Mouse (Mus musculus) midbrain, embryonic 10.5 days (tissue): ENCODE data around the gene Pid1. TPM values are rescaled to one million over a fixed set of nuclear protein-coding genes. Genes with fewer than 3 reads are reported as not detected.
"Not testable (repeated sequence)": the region's sequence is repeated elsewhere in the genome, so short reads cannot be mapped to it uniquely, and the experiment has no call there.

Source experiments
- DNase-seq: peaks from one replicate; pipeline ENCODE4 v3.0.0-alpha.2; 2017; ENCODE audit warnings: low spot score
- H3K27ac ChIP-seq: fragments of 300-500 bp; sonication (generic); replicated peaks from 2 replicates; pipeline ENCODE4 v1.5.1; 2016; ENCODE audit warnings: mild to moderate bottlenecking
- H3K27me3 ChIP-seq: fragments of 300-500 bp; sonication (generic); 2 replicates; pipeline ENCODE4 v1.6.1; 2016; ENCODE audit warnings: low read depth, mild to moderate bottlenecking; ENCODE audit not compliant: poor library complexity, severe bottlenecking
- H3K36me3 ChIP-seq: fragments of 300-500 bp; sonication (generic); 2 replicates; pipeline ENCODE4 v1.6.1; 2016; ENCODE audit warnings: mild to moderate bottlenecking, moderate library complexity
- H3K4me1 ChIP-seq: fragments of 300-500 bp; sonication (generic); 2 replicates; pipeline ENCODE4 v1.6.1; 2016
- H3K4me3 ChIP-seq: fragments of 300-500 bp; sonication (generic); 2 replicates; pipeline ENCODE4 v1.5.1; 2016; ENCODE audit warnings: mild to moderate bottlenecking, moderate library complexity
- H3K9me3 ChIP-seq: fragments of 300-500 bp; sonication (generic); replicated peaks from 2 replicates; pipeline ENCODE4 v1.6.1; 2016; ENCODE audit warnings: mild to moderate bottlenecking
- WGBS: fragments of 180-500 bp; shearing (Covaris S2); methylation state at CpG from one replicate; pipeline ENCODE4 v1.1.7; 2016; 5-methylcytosine and 5-hydroxymethylcytosine counted together
- polyA plus RNA-seq: library from polyadenylated mRNA; unstranded; fragments of >200 nt; fragmentation: Nextera tagmentation; extraction: Ambion mirVana; gene quantifications from 2 replicates; pipeline ENCODE4 v1.2.1, GENCODE M21; 2016

The Pid1 gene
- polyA plus RNA-seq, 1 experiment from 2014 or later, result 9.6 TPM

DNA sequence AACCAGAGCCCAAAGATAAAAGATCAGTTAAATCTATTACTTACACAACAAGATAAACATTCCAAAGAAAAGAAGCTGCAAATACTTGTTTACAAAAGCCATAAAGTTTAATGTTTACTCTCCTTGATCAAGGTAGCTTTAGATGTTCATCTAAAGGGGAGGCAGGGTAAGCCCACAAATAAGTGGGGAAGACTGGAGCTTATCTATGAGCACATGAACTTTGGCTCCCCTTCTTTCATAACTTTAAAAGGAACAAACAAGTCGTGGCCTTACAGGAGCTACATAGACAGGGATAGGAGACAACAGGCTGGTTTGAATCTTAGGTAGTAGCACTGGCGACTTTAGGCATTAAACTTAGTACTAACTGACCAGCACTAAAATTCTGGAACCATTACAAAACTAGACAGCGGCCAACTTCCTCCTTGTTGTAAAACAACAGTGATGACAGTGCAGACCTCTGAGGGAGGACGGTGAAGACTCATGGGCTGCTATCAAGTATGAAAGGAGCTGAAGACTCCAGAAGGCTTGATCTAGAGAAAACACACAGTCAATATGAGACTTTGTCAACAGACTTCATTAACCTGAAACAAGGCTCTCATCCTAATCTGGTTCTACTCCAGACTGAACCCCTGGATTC is 122.7 kb downstream of the Pid1 start:
- no peak overlapping the region for H3K27ac ChIP-seq
- H3K36me3 ChIP-seq, result no peaks in the 10 kb centered on the region
- no peaks in the 10 kb centered on the region for H3K4me1 ChIP-seq
- WGBS, result 87% methylated on average over 4 of the region's 4 CpGs
- no peaks in the 10 kb centered on the region for H3K9me3 ChIP-seq
- no peak for DNase-seq
- no peaks in the 10 kb centered on the region for H3K27me3 ChIP-seq
- no peak overlapping the region for H3K4me3 ChIP-seq

DNA sequence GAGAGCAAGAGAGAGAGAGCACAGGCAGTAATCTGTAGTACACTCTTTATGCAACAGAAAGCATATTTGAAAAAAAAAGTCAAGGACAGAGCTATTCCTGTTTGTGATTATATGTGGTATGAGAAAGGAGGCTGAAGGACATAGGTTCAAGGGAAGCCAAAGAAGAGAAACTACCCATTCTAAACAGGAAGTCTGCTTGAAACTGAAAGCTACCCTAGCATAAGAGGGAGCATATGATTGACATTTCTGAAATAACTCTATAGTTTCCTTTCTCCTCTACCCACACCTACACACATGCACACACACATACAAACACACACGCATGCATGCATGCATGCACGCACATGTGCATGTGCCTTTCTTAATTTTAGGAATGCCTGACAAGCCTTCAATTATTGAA is 123.8 kb downstream of the Pid1 start:
- no peaks in the 10 kb centered on the region for H3K9me3 ChIP-seq
- H3K27me3 ChIP-seq, result no peaks in the 10 kb centered on the region
- 99% methylated on average over 2 of the region's 2 CpGs for WGBS
- H3K27ac ChIP-seq, result no peak overlapping the region
- DNase-seq, result no peak
- no peaks in the 10 kb centered on the region for H3K4me1 ChIP-seq
- no peaks in the 10 kb centered on the region for H3K36me3 ChIP-seq
- H3K4me3 ChIP-seq, result no peak overlapping the region

DNA sequence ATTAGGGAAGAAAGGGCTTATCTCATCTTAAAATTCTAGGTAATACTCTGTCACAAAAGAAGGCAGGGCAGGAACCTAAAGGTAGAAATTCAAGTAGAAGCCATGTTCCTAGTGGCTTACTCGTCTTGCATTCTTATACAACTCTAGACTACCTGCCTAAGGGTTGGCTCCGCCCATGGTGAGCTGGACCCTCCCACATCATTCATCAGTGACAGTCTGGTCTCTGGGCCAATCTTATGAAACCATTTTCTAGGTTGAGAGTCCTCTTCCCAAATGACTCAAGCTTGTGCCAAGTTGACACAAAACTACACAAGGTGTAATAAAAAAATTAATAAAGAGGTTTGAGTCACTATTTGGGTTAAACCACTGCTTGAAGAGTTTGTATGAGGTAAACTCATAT is 133.5 kb downstream of the Pid1 start:
- Histone ChIP-seq H3K9me3 (no peaks in the 10 kb centered on the region), H3K27me3 (no peaks in the 10 kb centered on the region), H3K36me3 (no peaks in the 10 kb centered on the region), H3K4me3 (no peak overlapping the region), H3K4me1 (no peaks in the 10 kb centered on the region), H3K27ac (no peak overlapping the region)
- no peak for DNase-seq
- 85% methylated on average over 2 of the region's 2 CpGs for WGBS

DNA sequence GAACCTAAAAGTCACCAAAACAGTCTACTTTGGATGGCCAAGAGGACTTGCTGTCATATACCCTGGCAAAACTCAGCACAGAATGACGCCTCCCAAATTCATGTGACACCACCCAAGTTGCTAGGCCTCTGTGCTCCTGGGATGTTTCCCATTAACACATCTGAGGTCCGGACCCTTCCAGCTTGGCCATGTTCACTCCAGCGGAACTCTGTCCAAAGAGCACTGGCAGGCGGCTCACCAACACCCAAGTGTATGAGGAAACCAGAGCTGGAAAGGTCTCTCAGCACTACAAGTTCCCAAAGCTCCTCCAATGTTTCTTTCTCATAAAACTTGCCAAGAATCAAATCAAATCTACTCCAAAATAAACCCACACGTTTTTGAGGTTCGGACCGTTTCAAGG is 138.4 kb downstream of the Pid1 start:
- WGBS, result 91% methylated on average over 7 of the region's 7 CpGs
- Histone ChIP-seq H3K9me3 (no peaks in the 10 kb centered on the region), H3K4me1 (no peaks in the 10 kb centered on the region), H3K4me3 (no peak overlapping the region), H3K27ac (no peak overlapping the region), H3K27me3 (no peaks in the 10 kb centered on the region), H3K36me3 (no peaks in the 10 kb centered on the region)
- no peak for DNase-seq

DNA sequence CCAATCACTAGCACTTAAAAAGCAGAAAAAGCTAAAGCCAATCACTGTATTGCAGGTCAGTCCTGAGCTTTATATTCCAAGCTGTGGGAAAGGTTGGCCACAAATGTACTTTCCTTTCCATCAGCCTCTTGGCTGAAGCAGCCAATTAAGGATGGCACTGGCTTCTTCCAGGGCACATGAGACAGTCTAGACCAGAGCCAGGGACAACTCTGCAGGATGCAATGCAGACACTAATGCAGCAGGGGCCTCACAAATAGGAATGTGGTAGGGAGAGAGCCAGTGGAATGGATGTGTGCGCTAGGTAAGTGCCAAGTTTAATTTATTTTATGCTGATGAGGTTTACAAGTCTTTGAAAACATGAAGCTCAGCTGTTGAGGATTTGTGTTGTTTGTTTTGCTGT is 141.9 kb downstream of the Pid1 start:
- Histone ChIP-seq H3K27ac (no peak overlapping the region), H3K9me3 (no peaks in the 10 kb centered on the region), H3K36me3 (no peaks in the 10 kb centered on the region), H3K4me3 (no peak overlapping the region), H3K4me1 (no peaks in the 10 kb centered on the region), H3K27me3 (no peaks in the 10 kb centered on the region)
- DNase-seq, result no peak
- 58% methylated on average over 1 of the region's 1 CpGs for WGBS

DNA sequence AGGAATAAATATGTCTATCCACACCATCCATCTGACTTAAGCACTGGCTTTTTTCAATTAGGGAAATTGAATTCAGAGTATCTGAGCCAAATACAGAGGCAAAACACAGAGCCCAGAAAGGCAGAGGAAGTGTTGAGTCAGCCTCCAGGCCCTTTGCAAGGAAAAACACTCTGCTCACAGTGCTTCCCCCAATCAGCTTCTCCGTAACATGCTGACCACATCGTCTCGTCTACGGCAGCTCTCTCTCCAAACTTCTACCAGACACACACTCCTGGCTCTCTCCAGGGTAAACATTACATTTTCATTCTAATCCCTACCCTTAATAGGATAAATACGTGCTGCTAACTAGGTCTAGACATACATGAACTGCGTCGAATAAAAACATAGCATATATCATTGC is 145.4 kb downstream of the Pid1 start:
- Histone ChIP-seq H3K36me3 (no peaks in the 10 kb centered on the region), H3K4me3 (no peak overlapping the region), H3K4me1 (no peaks in the 10 kb centered on the region), H3K27ac (no peak overlapping the region), H3K27me3 (no peaks in the 10 kb centered on the region), H3K9me3 (no peaks in the 10 kb centered on the region)
- DNase-seq, result no peak
- 80% methylated on average over 7 of the region's 7 CpGs for WGBS

DNA sequence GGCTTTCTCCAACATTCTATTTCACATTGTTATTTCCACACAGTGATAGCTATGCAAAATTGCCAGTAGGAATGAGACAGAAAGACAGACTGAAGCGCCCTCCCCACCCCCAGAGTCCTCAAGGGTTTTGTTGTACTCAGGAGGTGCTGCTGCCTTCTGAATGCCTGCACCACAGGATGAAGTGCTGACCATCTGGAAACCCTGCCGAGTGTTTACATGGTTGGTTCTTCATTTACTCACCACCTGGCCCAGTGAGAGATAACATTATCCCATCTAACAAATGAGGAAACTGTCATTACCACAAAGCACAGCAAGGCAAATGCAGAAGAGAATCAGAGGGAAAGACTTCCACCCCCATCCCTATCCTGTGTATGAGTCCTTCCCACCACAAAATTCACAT is 146.2 kb downstream of the Pid1 start:
- Histone ChIP-seq H3K36me3 (no peaks in the 10 kb centered on the region), H3K9me3 (no peaks in the 10 kb centered on the region), H3K27me3 (no peaks in the 10 kb centered on the region), H3K27ac (no peak overlapping the region), H3K4me1 (no peaks in the 10 kb centered on the region), H3K4me3 (no peak overlapping the region)
- WGBS, result 12% methylated on average over 2 of the region's 2 CpGs
- DNase-seq, result no peak

DNA sequence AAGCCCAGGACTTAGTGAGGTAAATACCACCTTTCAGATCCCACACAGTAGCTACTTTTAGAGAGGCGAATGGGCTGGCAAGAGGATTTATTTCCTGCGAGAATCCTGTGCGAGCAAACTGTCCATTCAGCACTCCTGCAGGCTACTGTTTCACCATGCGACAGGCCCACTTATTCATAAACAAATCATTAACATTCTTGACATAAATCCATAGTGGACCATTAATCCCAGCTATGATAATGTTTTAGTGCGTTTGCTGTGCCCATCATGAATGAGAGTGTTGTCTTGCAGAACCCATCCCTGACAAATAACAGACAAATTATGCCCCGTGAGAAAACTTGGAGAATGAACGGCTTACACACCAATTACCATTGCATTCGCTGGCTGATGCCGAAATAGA is 152.5 kb downstream of the Pid1 start:
- no peaks in the 10 kb centered on the region for H3K27me3 ChIP-seq
- no peaks in the 10 kb centered on the region for H3K4me1 ChIP-seq
- H3K36me3 ChIP-seq, result no peaks in the 10 kb centered on the region
- H3K9me3 ChIP-seq, result no peaks in the 10 kb centered on the region
- no peak for DNase-seq
- WGBS, result 82% methylated on average over 9 of the region's 9 CpGs
- no peak overlapping the region for H3K27ac ChIP-seq
- no peak overlapping the region for H3K4me3 ChIP-seq

DNA sequence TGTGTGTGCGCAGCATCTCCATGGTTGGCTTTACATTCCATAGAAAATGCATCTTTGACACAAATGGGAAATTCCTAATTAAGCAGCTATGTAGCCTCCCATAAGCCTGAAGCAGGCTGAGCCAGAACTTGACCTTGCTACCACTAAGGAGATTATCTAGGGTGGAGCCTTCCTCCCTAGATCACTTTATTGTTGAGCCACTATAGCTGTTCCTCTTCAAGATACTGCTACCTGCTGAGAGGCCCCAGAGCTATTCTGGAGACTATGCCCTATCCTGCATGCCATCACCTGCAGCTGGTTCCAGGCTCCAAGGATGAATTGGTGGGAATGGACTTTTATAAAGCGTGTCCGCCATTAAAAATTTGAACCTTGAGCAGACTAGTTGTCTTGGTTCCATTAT is 158.2 kb downstream of the Pid1 start:
- H3K27ac ChIP-seq, DNase-seq, H3K4me1 ChIP-seq, H3K4me3 ChIP-seq, H3K36me3 ChIP-seq, H3K27me3 ChIP-seq, H3K9me3 ChIP-seq: not testable (repeated sequence)
- 94% methylated on average over 3 of the region's 3 CpGs for WGBS

DNA sequence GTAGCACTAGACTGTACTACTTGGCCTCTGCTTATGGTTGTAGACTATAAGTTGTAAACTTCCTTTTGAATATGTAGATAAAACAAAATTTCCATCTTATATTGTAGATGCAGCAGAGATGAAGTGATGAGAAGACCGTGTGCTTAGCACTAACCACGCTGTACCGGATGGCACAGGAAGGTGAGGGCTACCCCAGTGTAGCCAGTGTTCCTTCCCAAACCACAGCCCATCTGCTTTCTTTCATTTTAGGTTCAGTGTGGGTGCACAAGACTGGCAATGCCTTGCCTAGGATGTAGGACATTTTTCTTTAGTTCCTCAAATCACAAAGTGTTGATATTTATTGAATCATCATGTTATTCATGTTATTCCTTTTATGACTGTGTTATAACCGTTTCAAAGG is 160.5 kb downstream of the Pid1 start:
- no peak for DNase-seq
- Histone ChIP-seq H3K4me1 (no peaks in the 10 kb centered on the region), H3K36me3 (no peaks in the 10 kb centered on the region), H3K27me3 (no peaks in the 10 kb centered on the region), H3K9me3 (no peaks in the 10 kb centered on the region), H3K4me3 (no peak overlapping the region), H3K27ac (no peak overlapping the region)
- 84% methylated on average over 4 of the region's 4 CpGs for WGBS

DNA sequence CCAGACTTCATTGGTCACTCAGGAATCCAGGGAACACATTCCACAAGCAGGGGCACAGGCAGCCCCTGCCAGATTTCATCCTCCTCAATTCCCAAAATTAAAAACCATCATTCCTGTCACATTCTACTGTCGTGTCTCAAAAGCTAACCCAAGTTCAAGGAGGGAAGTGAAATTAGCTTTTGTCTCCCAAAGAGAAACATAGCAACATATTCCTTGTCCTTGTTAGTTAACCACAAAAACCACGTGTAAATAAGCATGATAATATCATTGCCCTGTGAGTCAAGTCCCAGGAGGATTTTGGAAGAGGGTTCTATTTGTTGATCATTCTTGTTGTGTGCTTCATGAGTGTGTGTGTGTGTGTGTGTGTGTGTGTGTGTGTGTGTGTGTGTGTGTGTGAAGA is 164.1 kb downstream of the Pid1 start:
- DNase-seq, result no peak
- H3K27ac ChIP-seq, result no peak overlapping the region
- H3K9me3 ChIP-seq, result no peaks in the 10 kb centered on the region
- H3K4me3 ChIP-seq, result no peak overlapping the region
- no peaks in the 10 kb centered on the region for H3K36me3 ChIP-seq
- WGBS, result 79% methylated on average over 2 of the region's 2 CpGs
- no peaks in the 10 kb centered on the region for H3K4me1 ChIP-seq
- no peaks in the 10 kb centered on the region for H3K27me3 ChIP-seq

DNA sequence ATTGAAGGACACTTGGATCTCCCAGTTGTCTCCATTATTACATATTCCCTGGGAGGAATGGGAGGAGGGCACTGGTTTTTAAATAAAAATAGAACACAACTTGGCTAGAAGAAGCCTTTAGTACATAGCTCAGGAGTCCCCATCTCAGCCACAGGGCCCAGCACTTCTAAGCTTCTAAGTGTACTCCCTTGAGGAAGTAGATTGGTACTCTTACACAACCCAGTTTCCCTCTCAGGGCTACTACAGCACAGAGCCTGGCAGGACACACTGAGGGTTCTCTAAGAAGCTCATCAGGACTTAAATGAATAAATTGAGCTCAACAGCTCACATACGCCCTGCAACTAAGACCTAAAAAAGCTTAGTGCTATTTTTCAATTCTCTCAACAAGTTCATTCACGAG is 165.1 kb downstream of the Pid1 start:
- Histone ChIP-seq H3K36me3 (no peaks in the 10 kb centered on the region), H3K4me3 (no peak overlapping the region), H3K4me1 (no peaks in the 10 kb centered on the region), H3K9me3 (no peaks in the 10 kb centered on the region), H3K27ac (no peak overlapping the region), H3K27me3 (no peaks in the 10 kb centered on the region)
- no peak for DNase-seq
- 85% methylated on average over 2 of the region's 2 CpGs for WGBS

DNA sequence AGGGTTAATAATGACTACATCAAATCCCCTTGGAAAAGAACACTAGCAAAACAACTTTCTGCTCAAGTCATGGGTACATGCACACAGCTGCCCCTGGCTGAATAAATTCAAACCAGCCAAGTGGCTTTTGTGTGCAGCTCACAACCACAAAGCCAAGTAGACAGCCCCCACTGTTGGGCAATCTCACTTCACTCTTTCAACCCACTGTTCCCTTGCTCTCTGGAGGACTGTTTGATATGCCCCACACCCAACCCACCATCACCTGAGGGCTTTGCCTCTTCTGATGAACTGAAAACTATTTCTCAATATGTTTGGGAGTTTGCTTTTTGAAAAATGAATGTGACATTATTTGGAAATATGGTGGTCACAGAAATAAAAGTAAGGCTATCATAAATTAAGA is 171.8 kb downstream of the Pid1 start:
- no peak for DNase-seq
- Histone ChIP-seq H3K27me3 (no peaks in the 10 kb centered on the region), H3K27ac (no peak overlapping the region), H3K36me3 (no peaks in the 10 kb centered on the region), H3K9me3 (no peaks in the 10 kb centered on the region), H3K4me3 (no peak overlapping the region), H3K4me1 (no peaks in the 10 kb centered on the region)

DNA sequence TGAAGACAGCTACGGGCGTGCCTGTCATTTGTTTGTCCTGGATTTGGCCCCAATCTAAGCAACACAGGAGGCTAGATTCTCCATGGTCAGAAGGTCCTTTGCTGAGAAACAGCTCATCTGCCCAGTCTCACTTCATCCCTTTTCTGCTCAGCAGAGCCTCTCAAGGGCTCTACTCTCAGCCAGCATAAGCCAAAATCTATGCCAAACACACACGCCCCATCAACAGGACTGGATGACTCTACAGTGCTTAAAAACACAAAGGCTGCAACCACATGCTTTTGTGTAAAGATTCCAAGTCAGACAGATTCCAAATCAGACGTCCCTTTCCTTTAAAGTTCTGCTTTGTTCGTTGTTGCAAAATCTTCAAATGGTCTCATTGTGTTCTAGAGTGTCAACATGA is 174.5 kb downstream of the Pid1 start:
- WGBS, result 93% methylated on average over 5 of the region's 5 CpGs
- H3K4me3 ChIP-seq, result no peak overlapping the region
- H3K36me3 ChIP-seq, result no peaks in the 10 kb centered on the region
- no peaks in the 10 kb centered on the region for H3K4me1 ChIP-seq
- DNase-seq, result no peak
- H3K27ac ChIP-seq, result no peak overlapping the region
- no peaks in the 10 kb centered on the region for H3K9me3 ChIP-seq
- H3K27me3 ChIP-seq, result no peaks in the 10 kb centered on the region
